Mouse (Mus musculus) heart, embryonic 16.5 days (tissue): Measurements from ENCODE around the gene Cog4. TPM values are rescaled to one million over a fixed set of nuclear protein-coding genes. Genes with fewer than 3 reads are reported as not detected.
A peak's percentile ranks its signal among the peaks of the same experiment; 100 is the strongest.

Source experiments
- ATAC-seq: fragments of 200-750 bp; cut with Nextera tagmentation; replicated peaks from 2 replicates; pipeline ENCODE4 v1.8.0; 2017; ENCODE audit warnings: moderate number of reproducible peaks; ENCODE audit not compliant: insufficient read depth, low FRiP score; ENCODE audit errors: extremely low read depth
- H3K27ac ChIP-seq: fragments of 300-500 bp; sonication (generic); 2 replicates; pipeline ENCODE4 v1.5.1; 2014; ENCODE audit warnings: mild to moderate bottlenecking, low read length, control low read depth, moderate library complexity
- H3K27me3 ChIP-seq: fragments of 300-500 bp; sonication (generic); 2 replicates; pipeline ENCODE4 v1.6.1; 2014; ENCODE audit warnings: low read length, mixed read lengths; ENCODE audit not compliant: control insufficient read depth, insufficient read depth
- H3K36me3 ChIP-seq: fragments of 300-500 bp; sonication (generic); 2 replicates; pipeline ENCODE4 v1.6.1; 2014; ENCODE audit not compliant: control insufficient read depth, insufficient read depth
- H3K4me1 ChIP-seq: fragments of 300-500 bp; sonication (generic); 2 replicates; pipeline ENCODE4 v1.6.1; 2014; ENCODE audit warnings: low read length, mixed read lengths; ENCODE audit not compliant: control insufficient read depth, insufficient read depth
- H3K4me2 ChIP-seq: fragments of 300-500 bp; sonication (generic); 2 replicates; pipeline ENCODE4 v1.6.1; 2014; ENCODE audit warnings: low read depth, mild to moderate bottlenecking, control low read depth, low read length
- H3K4me3 ChIP-seq: fragments of 300-500 bp; sonication (generic); 2 replicates; pipeline ENCODE4 v1.5.1; 2014; ENCODE audit warnings: mild to moderate bottlenecking, control low read depth, low read length
- H3K9ac ChIP-seq: fragments of 300-500 bp; sonication (generic); 2 replicates; pipeline ENCODE4 v1.6.1; 2014; ENCODE audit warnings: low read length, control low read depth
- H3K9me3 ChIP-seq: fragments of 300-500 bp; sonication (generic); replicated peaks from 2 replicates; pipeline ENCODE4 v1.6.1; 2016; ENCODE audit warnings: low read length; ENCODE audit not compliant: control insufficient read depth
- WGBS: fragments of 180-500 bp; shearing (Covaris S2); extraction: QIAGEN DNeasy Blood & Tissue Kit; methylation state at CpG from one replicate; pipeline ENCODE4 v1.1.7; 2014; 5-methylcytosine and 5-hydroxymethylcytosine counted together
- polyA plus RNA-seq: library from polyadenylated mRNA; unstranded; fragments of >200 nt; fragmentation: Nextera tagmentation; extraction: Ambion mirVana; gene quantifications from 2 replicates; pipeline ENCODE4 v1.2.1, GENCODE M21; 2015

Cog4 gene
- polyA plus RNA-seq, 1 experiment from 2014 or later: 66.4 TPM

- H3K4me3 ChIP-seq: no peak overlapping the region
- 88% methylated on average over 2 of the region's 2 CpGs for WGBS
- peaks cover 89% of the 10 kb centered on the region for H3K36me3 ChIP-seq
- H3K4me2 ChIP-seq: no peak overlapping the region
- no peaks in the 10 kb centered on the region for H3K9me3 ChIP-seq
- no peak for ATAC-seq
- no peak overlapping the region for H3K27ac ChIP-seq
- no peaks in the 10 kb centered on the region for H3K27me3 ChIP-seq
- H3K4me1 ChIP-seq: peaks cover 6% of the 10 kb centered on the region
- H3K9ac ChIP-seq: no peak overlapping the region
These were observed 26.1 kb upstream of the Cog4 start for GRCm38 (mm10) chr8:110820257-110820656.

- Histone ChIP-seq H3K9ac (no peak overlapping the region), H3K4me1 (no peaks in the 10 kb centered on the region), H3K4me2 (no peak overlapping the region), H3K9me3 (no peaks in the 10 kb centered on the region), H3K27me3 (no peaks in the 10 kb centered on the region), H3K36me3 (peaks cover 87% of the 10 kb centered on the region), H3K4me3 (no peak overlapping the region), H3K27ac (no peak overlapping the region)
- no peak for ATAC-seq
- 82% methylated on average over 3 of the region's 3 CpGs for WGBS
These were observed 24.4 kb upstream of the Cog4 start for GRCm38 (mm10) chr8:110821960-110822359.

GRCm38 (mm10) chr8:110824861-110825260 lies 21.5 kb upstream of the Cog4 start:
- ATAC-seq: no peak
- H3K4me1 ChIP-seq: no peaks in the 10 kb centered on the region
- no peak overlapping the region for H3K27ac ChIP-seq
- H3K9ac ChIP-seq: no peak overlapping the region
- H3K4me3 ChIP-seq: no peak overlapping the region
- 68% methylated on average over 1 of the region's 1 CpGs for WGBS
- no peak overlapping the region for H3K4me2 ChIP-seq
- H3K9me3 ChIP-seq: no peaks in the 10 kb centered on the region
- no peaks in the 10 kb centered on the region for H3K27me3 ChIP-seq
- H3K36me3 ChIP-seq: peaks cover 79% of the 10 kb centered on the region

- H3K27ac ChIP-seq: no peak overlapping the region
These were observed 17.9 kb upstream of the Cog4 start for GRCm38 (mm10) chr8:110828511-110828910.

GRCm38 (mm10) chr8:110831956-110832355 lies 14.4 kb upstream of the Cog4 start:
- Histone ChIP-seq H3K4me1 (no peaks in the 10 kb centered on the region), H3K27me3 (no peaks in the 10 kb centered on the region), H3K9ac (no peak overlapping the region), H3K4me3 (no peak overlapping the region), H3K9me3 (no peaks in the 10 kb centered on the region), H3K4me2 (no peak overlapping the region), H3K27ac (no peak overlapping the region), H3K36me3 (peaks cover 66% of the 10 kb centered on the region)
- ATAC-seq: no peak
- 80% methylated on average over 3 of the region's 3 CpGs for WGBS

More at GRCm38 (mm10) chr8:110828511-110828910, 17.9 kb upstream of the Cog4 start:
- ATAC-seq: no peak
- Histone ChIP-seq H3K4me1 (no peaks in the 10 kb centered on the region), H3K4me3 (no peak overlapping the region), H3K9me3 (no peaks in the 10 kb centered on the region), H3K27me3 (no peaks in the 10 kb centered on the region), H3K4me2 (no peak overlapping the region), H3K36me3 (peaks cover 70% of the 10 kb centered on the region), H3K9ac (no peak overlapping the region)
- 81% methylated on average over 3 of the region's 3 CpGs for WGBS

GRCm38 (mm10) chr8:110842012-110842574 lies 4.3 kb upstream of the Cog4 start:
- ATAC-seq: no peak
- Histone ChIP-seq H3K4me2 (no peak overlapping the region), H3K9ac (no peak overlapping the region), H3K27ac (no peak overlapping the region), H3K4me1 (peaks cover 13% of the 10 kb centered on the region), H3K36me3 (peaks cover 62% of the 10 kb centered on the region), H3K9me3 (no peaks in the 10 kb centered on the region), H3K27me3 (no peaks in the 10 kb centered on the region), H3K4me3 (no peak overlapping the region)
- WGBS: 89% methylated on average over 3 of the region's 3 CpGs

- Histone ChIP-seq H3K9ac (no peak overlapping the region), H3K4me3 (no peak overlapping the region)
- WGBS: 70% methylated on average over 5 of the region's 5 CpGs
These were observed 3.2 kb upstream of the Cog4 start for GRCm38 (mm10) chr8:110843207-110843606.

GRCm38 (mm10) chr8:110844941-110845340 lies 1.5 kb upstream of the Cog4 start:
- ATAC-seq: no peak
- Histone ChIP-seq H3K9ac (peak overlapping the region; percentile 11; the same call in 1 of the 2 replicates), H3K4me3 (peak overlapping the region; percentile 16)

More at GRCm38 (mm10) chr8:110843207-110843606, 3.2 kb upstream of the Cog4 start:
- H3K36me3 ChIP-seq: peaks cover 52% of the 10 kb centered on the region
- H3K9me3 ChIP-seq: no peaks in the 10 kb centered on the region
- peaks cover 20% of the 10 kb centered on the region for H3K4me1 ChIP-seq
- no peaks in the 10 kb centered on the region for H3K27me3 ChIP-seq
- no peak overlapping the region for H3K4me2 ChIP-seq
- H3K27ac ChIP-seq: no peak overlapping the region
- no peak for ATAC-seq

GRCm38 (mm10) chr8:110845821-110846404 lies 487 bp upstream of the Cog4 start:
- Histone ChIP-seq H3K4me3 (peak overlapping the region; percentile 74), H3K9me3 (no peaks in the 10 kb centered on the region), H3K4me1 (peaks cover 21% of the 10 kb centered on the region), H3K27ac (peak overlapping the region; percentile 86), H3K4me2 (peak overlapping the region; percentile 94), H3K36me3 (peaks cover 43% of the 10 kb centered on the region), H3K9ac (peak overlapping the region; percentile 89), H3K27me3 (no peaks in the 10 kb centered on the region)
- 5% methylated on average over 17 of the region's 17 CpGs for WGBS
- ATAC-seq: no peak

More at GRCm38 (mm10) chr8:110844941-110845340, 1.5 kb upstream of the Cog4 start:
- 76% methylated on average over 3 of the region's 3 CpGs for WGBS
- Histone ChIP-seq H3K36me3 (peaks cover 41% of the 10 kb centered on the region), H3K4me1 (peaks cover 21% of the 10 kb centered on the region), H3K9me3 (no peaks in the 10 kb centered on the region), H3K27me3 (no peaks in the 10 kb centered on the region), H3K27ac (no peak overlapping the region), H3K4me2 (peak overlapping the region; percentile 94)
